Mouse (Mus musculus): ENCODE measurements at regions not wholly inside any gene's neighbourhood (a gene's known extent, or its start where the extent isn't known, plus 50 kb on each side); places are given as distances from the start of the nearest gene placed in this dataset.

DNA sequence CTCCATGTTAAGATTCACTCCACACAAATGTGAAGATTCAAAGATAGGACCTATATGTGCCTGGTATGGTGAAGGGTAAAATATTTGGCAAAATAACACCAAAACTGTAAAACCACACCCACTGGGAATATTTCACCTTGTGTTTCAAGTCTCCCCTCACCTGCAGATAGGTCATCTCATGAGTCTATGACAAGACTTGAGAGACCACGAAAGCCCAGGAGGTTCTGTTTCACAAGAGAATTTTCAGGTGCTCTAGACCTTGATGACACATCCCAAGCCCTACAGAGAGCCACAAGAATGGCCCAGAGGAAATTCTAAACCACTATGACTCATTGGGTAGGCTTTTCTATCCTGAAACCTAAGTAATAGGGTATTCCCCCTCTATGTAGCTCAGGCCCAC, 1322.4 kb upstream of the A1bg start:
- 87% methylated on average over 1 of the region's 1 CpGs for WGBS
- Histone ChIP-seq H3K27me3 (ENCODE audit: control insufficient read depth, insufficient read depth, low read length) (no peaks in the 10 kb centered on the region), H3K4me1 (ENCODE audit: control insufficient read depth, insufficient read depth, low read length) (no peaks in the 10 kb centered on the region), H3K4me3 (replicated peaks; ENCODE audit: insufficient read depth, low read depth, low read length) (no peak overlapping the region), H3K27ac (ENCODE audit: insufficient read depth, low read length) (no peak overlapping the region)
- TF ChIP-seq POLR2A (IDR thresholded peaks at IDR 0.05; ENCODE audit: borderline replicate concordance, insufficient read depth, low read length) (no peak), CTCF (IDR thresholded peaks at IDR 0.05; ENCODE audit: borderline replicate concordance, insufficient read depth, low read depth, low read length) (no peak)
- DNase-seq, result no peak

DNA sequence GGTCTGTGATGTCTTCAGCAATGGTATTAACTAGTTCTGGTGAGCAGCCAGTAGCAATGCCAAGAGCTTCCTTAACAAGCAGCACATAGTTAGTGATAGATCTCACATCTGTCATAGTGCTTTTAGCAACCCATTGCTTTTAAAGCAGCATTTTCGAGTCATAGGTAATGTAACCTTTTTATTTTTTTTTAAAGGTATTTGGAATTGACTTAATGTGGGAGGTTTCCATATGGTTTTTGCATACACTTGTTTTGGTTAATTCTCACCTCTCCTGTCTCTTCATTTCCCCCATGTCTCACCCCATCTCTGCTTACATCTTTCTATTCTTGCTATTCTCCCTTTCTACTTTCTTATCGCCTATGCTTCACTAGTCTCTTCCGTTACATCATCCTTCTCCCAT, 1322.0 kb upstream of the A1bg start:
- Histone ChIP-seq H3K4me1 (ENCODE audit: control insufficient read depth, insufficient read depth, low read length) (no peaks in the 10 kb centered on the region), H3K4me3 (replicated peaks; ENCODE audit: insufficient read depth, low read depth, low read length) (no peak overlapping the region), H3K27ac (ENCODE audit: insufficient read depth, low read length) (no peak overlapping the region), H3K27me3 (ENCODE audit: control insufficient read depth, insufficient read depth, low read length) (no peaks in the 10 kb centered on the region)
- no peak for DNase-seq
- 97% methylated on average over 3 of the region's 3 CpGs for WGBS
- no peak for TF ChIP-seq POLR2A (IDR thresholded peaks at IDR 0.05; ENCODE audit: borderline replicate concordance, insufficient read depth, low read length)
- TF ChIP-seq CTCF (IDR thresholded peaks at IDR 0.05; ENCODE audit: borderline replicate concordance, insufficient read depth, low read depth, low read length), result no peak

DNA sequence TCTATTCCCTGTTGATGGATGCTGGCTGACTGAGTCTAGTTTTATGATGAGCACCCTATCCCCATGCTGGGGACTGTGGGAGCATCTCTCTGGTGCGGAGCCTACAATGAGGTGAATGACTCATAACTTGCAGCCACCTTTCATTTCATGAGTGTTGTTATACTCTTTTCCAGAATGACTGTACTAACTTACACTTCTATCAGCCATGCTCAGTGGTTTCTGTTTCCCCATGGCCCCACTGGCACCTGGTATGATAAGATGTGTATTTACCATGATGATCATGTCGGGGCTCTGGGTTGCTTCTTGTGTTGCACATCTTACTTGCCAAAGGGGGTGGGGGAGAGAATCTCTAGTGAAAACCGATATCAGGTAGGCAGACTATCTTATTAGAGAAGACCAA, 1317.2 kb upstream of the A1bg start:
- Histone ChIP-seq H3K27ac (ENCODE audit: insufficient read depth, low read length) (no peak overlapping the region), H3K4me1 (ENCODE audit: control insufficient read depth, insufficient read depth, low read length) (no peaks in the 10 kb centered on the region), H3K4me3 (replicated peaks; ENCODE audit: insufficient read depth, low read depth, low read length) (no peak overlapping the region), H3K27me3 (ENCODE audit: control insufficient read depth, insufficient read depth, low read length) (no peaks in the 10 kb centered on the region)
- no peak for DNase-seq
- WGBS, result 95% methylated on average over 3 of the region's 3 CpGs
- no peak for TF ChIP-seq POLR2A (IDR thresholded peaks at IDR 0.05; ENCODE audit: borderline replicate concordance, insufficient read depth, low read length)
- TF ChIP-seq CTCF (IDR thresholded peaks at IDR 0.05; ENCODE audit: borderline replicate concordance, insufficient read depth, low read depth, low read length), result no peak

DNA sequence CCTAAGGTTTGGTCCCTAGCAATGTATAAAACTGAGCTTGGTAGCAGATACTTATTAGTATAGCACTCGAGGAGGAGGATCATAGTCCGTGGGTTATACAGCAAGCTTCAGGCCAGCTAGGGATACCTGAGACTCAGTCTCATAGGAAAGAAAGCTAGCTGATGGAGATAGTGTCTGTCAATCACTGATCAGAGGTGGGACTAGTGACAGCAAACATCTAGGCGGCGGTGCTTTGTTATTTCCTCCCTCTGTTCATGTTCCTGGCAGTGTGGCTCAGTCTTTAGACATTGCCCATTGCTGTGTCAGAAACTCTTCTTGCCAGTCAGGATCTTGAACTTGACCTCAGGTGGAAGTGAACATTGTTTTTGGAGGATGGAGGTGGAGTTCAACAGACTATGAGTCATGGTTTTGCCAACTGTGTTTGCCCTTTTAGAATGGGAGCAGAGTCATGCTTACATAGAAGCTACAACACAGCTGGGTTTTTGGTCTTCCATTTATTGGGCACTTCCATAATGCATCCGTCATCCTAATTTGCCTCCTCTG, 1315.8 kb upstream of the A1bg start:
- 89% methylated on average over 5 of the region's 5 CpGs for WGBS
- no peaks in the 10 kb centered on the region for H3K4me1 ChIP-seq (ENCODE audit: control insufficient read depth, insufficient read depth, low read length)
- no peaks in the 10 kb centered on the region for H3K27me3 ChIP-seq (ENCODE audit: control insufficient read depth, insufficient read depth, low read length)
- no peak overlapping the region for H3K4me3 ChIP-seq (replicated peaks; ENCODE audit: insufficient read depth, low read depth, low read length)
- no peak overlapping the region for H3K27ac ChIP-seq (ENCODE audit: insufficient read depth, low read length)
- DNase-seq, result no peak
- TF ChIP-seq POLR2A (IDR thresholded peaks at IDR 0.05; ENCODE audit: borderline replicate concordance, insufficient read depth, low read length) (no peak), CTCF (IDR thresholded peaks at IDR 0.05; ENCODE audit: borderline replicate concordance, insufficient read depth, low read depth, low read length) (no peak)

DNA sequence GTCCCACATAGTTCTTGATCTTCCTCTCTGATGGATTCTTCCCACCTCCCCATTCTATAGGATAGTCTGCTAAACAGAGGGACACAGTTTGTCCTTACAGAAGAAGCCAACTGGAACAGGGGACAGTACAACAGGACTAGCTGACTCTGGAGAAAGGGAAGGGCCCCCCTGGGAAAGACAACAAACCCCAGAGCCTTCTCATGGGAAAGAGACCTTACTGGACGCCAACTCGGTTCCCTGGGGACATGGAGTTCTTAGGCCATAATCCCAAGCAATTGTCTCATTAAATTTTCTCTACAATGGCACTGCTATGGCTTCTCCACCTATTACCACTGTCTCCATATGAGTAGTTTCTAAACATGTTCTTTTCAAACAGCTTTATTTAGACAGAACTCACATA, 1313.2 kb upstream of the A1bg start:
- Histone ChIP-seq H3K27ac (ENCODE audit: insufficient read depth, low read length) (no peak overlapping the region), H3K4me1 (ENCODE audit: control insufficient read depth, insufficient read depth, low read length) (no peaks in the 10 kb centered on the region), H3K4me3 (replicated peaks; ENCODE audit: insufficient read depth, low read depth, low read length) (no peak overlapping the region), H3K27me3 (ENCODE audit: control insufficient read depth, insufficient read depth, low read length) (no peaks in the 10 kb centered on the region)
- WGBS, result 64% methylated on average over 2 of the region's 2 CpGs
- no peak for DNase-seq
- TF ChIP-seq POLR2A (IDR thresholded peaks at IDR 0.05; ENCODE audit: borderline replicate concordance, insufficient read depth, low read length), result no peak
- no peak for TF ChIP-seq CTCF (IDR thresholded peaks at IDR 0.05; ENCODE audit: borderline replicate concordance, insufficient read depth, low read depth, low read length)

DNA sequence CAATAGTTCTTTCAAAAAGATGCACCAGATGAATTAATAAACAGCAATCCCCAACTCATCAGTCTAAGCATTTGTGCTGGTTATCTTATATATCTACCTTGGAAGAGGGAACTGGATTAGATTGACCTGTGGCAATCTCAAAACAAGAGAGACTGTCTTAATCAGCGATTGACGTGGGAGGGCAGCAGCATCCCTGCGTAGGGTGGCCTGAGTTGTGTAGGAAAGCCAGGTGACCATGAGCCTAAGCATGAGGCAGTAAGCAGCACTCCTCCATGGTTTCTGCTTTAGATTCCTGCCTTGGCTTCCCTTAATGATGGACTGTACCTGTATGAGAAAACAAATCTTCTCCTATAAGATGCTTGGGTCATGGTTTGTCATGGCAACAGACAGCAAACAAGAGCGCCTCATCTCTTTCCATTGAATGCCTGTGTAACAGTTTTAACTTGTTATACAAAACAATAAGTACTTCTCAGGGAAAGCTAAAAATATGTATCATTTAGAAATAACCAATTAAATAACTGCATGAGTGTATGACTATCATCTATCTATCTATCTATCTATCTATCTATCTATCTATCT, 1311.5 kb upstream of the A1bg start:
- no peak for DNase-seq
- H3K27ac ChIP-seq (ENCODE audit: insufficient read depth, low read length), result no peak overlapping the region
- WGBS, result 99% methylated on average over 4 of the region's 4 CpGs
- no peaks in the 10 kb centered on the region; the same call in 1 of the 2 replicates for H3K27me3 ChIP-seq (ENCODE audit: control insufficient read depth, insufficient read depth, low read length)
- no peak for TF ChIP-seq CTCF (IDR thresholded peaks at IDR 0.05; ENCODE audit: borderline replicate concordance, insufficient read depth, low read depth, low read length)
- TF ChIP-seq POLR2A (IDR thresholded peaks at IDR 0.05; ENCODE audit: borderline replicate concordance, insufficient read depth, low read length), result no peak
- H3K4me1 ChIP-seq (ENCODE audit: control insufficient read depth, insufficient read depth, low read length), result no peaks in the 10 kb centered on the region
- H3K4me3 ChIP-seq (replicated peaks; ENCODE audit: insufficient read depth, low read depth, low read length), result no peak overlapping the region

DNA sequence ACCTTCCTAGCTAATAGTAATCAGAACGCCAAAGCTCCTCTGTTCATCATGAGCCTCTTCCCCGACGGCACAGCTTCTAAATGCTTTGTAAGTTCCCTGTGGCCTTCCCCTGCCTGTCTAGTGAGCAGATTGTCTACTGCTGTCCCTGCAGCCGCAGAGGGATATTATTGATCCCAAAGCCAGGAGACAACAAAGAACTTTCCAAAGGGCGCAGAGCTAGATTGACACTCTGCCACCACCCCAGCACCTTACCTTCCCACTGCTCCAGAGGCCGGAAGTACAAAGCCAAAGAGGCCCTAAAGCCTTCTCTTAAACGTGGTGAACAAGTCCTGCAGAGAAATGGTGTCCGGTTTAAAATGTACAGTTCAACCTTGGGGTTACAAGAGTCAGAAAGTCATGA, 1310.3 kb upstream of the A1bg start:
- H3K27ac ChIP-seq (ENCODE audit: insufficient read depth, low read length), result no peak overlapping the region
- DNase-seq, result no peak
- WGBS, result 88% methylated on average over 8 of the region's 8 CpGs
- TF ChIP-seq CTCF (IDR thresholded peaks at IDR 0.05; ENCODE audit: borderline replicate concordance, insufficient read depth, low read depth, low read length), result no peak
- TF ChIP-seq POLR2A (IDR thresholded peaks at IDR 0.05; ENCODE audit: borderline replicate concordance, insufficient read depth, low read length), result no peak
- no peaks in the 10 kb centered on the region; the same call in 1 of the 2 replicates for H3K27me3 ChIP-seq (ENCODE audit: control insufficient read depth, insufficient read depth, low read length)
- H3K4me3 ChIP-seq (replicated peaks; ENCODE audit: insufficient read depth, low read depth, low read length), result no peak overlapping the region
- no peaks in the 10 kb centered on the region for H3K4me1 ChIP-seq (ENCODE audit: control insufficient read depth, insufficient read depth, low read length)

DNA sequence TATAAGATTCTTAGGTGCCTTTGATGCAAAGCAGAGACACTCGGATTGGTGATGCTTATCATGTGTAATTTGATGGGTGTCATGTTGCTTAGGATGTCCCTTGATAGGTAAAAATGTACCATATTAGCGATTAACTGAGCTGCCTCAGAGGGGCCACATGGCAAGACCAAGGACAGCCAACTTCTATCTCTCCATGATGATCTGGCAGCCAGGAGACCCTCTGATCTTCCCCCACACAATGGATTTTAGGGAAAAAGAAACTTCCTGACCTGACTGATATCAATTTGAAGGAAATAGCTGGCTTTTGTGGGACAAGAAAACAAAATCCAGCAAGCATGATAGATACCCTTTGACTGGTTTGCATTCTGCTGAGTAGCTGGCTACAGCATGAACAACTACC, 1308.9 kb upstream of the A1bg start:
- no peak overlapping the region for H3K27ac ChIP-seq (ENCODE audit: insufficient read depth, low read length)
- H3K27me3 ChIP-seq (ENCODE audit: control insufficient read depth, insufficient read depth, low read length), result no peaks in the 10 kb centered on the region; the same call in 1 of the 2 replicates
- H3K4me3 ChIP-seq (replicated peaks; ENCODE audit: insufficient read depth, low read depth, low read length), result no peak overlapping the region
- no peak for TF ChIP-seq POLR2A (IDR thresholded peaks at IDR 0.05; ENCODE audit: borderline replicate concordance, insufficient read depth, low read length)
- TF ChIP-seq CTCF (IDR thresholded peaks at IDR 0.05; ENCODE audit: borderline replicate concordance, insufficient read depth, low read depth, low read length), result no peak
- no peaks in the 10 kb centered on the region for H3K4me1 ChIP-seq (ENCODE audit: control insufficient read depth, insufficient read depth, low read length)
- no peak for DNase-seq
- 93% methylated on average over 2 of the region's 2 CpGs for WGBS

Measured in cerebellum, adult 2 months (tissue).